Mouse (Mus musculus): ENCODE results near the gene Cypt3.

Gene Cypt3

DNA sequence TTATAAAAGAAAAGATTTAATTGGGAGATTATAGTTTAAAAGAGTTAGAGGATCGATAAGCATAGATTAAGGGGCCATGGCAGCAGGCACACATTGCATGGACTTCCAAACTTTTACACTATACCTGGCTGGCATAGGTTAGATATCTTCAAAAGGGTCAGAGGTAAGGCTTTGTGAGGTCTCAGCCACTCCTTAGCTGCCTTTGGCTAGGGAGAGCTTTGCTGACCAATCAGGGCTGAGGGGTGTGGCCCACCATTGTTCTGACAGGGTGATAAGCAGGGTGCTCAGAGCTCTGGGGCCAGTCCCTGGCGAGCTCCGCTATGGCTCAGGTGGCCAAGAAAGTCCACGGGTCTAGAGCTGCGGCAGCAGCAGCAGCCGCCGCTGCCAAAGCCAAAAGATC is at the start of gene Cypt3:
Cypt3 (plus strand) TSS at position 301 of the 400 bp plus-strand sequence.
- no peak for DNase-seq

DNA sequence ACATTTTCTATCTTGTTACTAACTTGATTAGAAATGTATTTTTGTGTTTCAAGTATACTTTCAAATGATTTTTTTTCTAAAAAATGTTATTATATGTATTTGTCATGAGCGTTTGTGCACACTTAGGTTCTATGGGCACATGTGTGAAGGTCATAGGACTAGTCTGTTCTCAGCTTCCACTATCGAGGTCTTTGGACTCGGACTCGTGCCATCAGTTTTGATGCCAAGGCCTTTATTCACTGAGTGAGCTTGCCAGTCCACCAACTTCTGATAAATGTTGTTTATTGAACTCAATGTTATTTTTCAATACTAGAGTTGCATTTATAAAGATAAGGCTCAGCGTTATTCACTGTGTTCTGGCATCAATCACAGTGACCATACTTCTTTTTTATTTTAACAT is 42.9 kb upstream of the Cypt3 start:
- no peak for DNase-seq

DNA sequence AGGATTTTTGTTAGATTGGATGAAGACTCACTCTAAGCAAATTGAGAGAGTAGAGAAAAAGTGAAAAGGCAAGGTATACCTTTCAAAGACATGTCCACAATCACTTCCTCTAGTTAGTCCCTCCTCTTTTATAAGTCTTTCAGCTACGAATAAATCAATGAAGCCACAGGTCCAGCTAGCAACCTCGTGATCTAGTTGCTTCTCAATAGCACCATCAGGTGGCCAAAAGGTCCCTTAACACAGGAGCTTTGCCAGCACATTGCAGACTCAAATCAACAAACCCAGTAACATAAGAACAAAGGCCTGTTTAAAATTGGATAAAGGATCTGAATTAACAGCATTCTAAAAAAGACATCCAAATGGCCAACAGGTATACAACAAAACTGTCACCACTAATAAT is 30.0 kb upstream of the Cypt3 start:
- no peak for DNase-seq

DNA sequence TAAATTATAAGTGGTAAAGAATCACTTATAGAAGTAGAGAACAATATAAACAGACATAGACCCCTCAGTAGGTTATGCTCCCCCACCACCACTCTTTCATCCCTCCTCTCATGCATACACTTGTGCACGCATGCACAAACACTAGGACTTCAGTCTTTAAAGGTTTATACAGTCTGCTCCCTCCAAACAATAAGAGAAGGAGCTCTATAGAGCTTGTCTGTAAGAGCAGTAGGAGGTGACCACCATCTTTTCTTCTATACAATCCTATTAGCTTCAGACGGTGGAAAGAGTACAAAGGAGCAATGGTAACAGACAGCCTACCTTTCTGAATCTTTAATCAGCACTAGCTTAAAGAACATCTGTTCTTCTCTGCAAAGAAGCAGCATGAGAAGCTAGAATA is 1.8 kb upstream of the Cypt3 start:
- DNase-seq, result no peak

DNA sequence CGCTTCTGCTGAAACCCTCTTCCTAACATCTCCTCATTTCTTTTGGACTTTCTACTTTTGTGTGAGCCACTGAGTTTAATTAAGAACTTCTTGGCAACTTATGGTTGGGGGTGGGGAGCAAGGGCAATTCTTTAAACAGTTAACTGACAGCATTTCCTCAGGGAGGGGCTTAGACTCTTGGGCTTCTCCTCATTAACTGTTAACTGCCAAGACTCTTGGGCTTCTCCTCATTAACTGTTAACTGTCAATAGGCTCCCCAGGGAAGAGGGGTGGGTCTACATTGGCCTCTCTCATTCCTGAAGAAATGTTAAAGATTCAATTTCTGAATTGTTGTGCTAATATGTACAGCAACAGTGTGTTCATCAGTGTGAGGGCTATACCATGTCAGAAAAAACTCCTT is 6.3 kb downstream of the Cypt3 start:
- no peak for DNase-seq

DNA sequence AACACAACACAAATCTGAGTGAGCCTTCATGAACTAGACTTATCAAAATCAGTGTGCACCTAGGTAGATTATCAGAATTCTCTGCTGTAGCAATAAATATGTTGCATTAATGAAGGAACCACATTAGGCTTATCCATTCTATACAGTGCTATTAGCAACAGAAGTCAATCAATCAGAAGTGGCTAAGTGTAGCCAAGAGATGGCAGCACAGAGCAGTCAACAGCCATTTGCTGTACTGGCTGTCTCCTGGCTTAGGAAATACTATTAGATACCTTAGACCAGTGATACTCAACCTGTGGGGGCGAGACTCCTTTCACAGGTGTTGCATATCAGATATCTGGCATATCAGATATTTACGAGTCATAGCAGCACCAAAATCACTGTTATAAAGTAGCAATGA is 41.2 kb downstream of the Cypt3 start:
- DNase-seq, result no peak
